Mouse (Mus musculus) midbrain, embryonic 16.5 days (tissue): Measurements from ENCODE around the gene Olfr1367. TPM values are rescaled to one million over a fixed set of nuclear protein-coding genes. Genes with fewer than 3 reads are reported as not detected.
"Not testable (repeated sequence)": the region's sequence is repeated elsewhere in the genome, so short reads cannot be mapped to it uniquely, and the experiment has no call there.

Source experiments
- ATAC-seq: fragments of 200-750 bp; cut with Nextera tagmentation; 2 replicates; pipeline ENCODE4 v1.8.0; 2017; ENCODE audit warnings: moderate TSS enrichment
- H3K27ac ChIP-seq: fragments of 300-500 bp; sonication (generic); 2 replicates; pipeline ENCODE4 v1.5.1; 2014; ENCODE audit warnings: mild to moderate bottlenecking, low read length, mixed read lengths
- H3K27me3 ChIP-seq: fragments of 300-500 bp; sonication (generic); 2 replicates; pipeline ENCODE4 v1.6.1; 2014; ENCODE audit warnings: low read depth, low read length, mixed read lengths; ENCODE audit not compliant: control insufficient read depth, insufficient read depth
- H3K36me3 ChIP-seq: fragments of 300-500 bp; sonication (generic); 2 replicates; pipeline ENCODE4 v1.6.1; 2014; ENCODE audit warnings: mild to moderate bottlenecking, low read length, moderate library complexity, mixed read lengths; ENCODE audit not compliant: control insufficient read depth, insufficient read depth
- H3K4me1 ChIP-seq: fragments of 300-500 bp; sonication (generic); 2 replicates; pipeline ENCODE4 v1.6.1; 2014; ENCODE audit warnings: mild to moderate bottlenecking, low read length, mixed read lengths; ENCODE audit not compliant: control insufficient read depth, insufficient read depth
- H3K4me2 ChIP-seq: fragments of 300-500 bp; sonication (generic); 2 replicates; pipeline ENCODE4 v1.6.1; 2014; ENCODE audit warnings: mild to moderate bottlenecking, low read length, mixed read lengths
- H3K4me3 ChIP-seq: fragments of 300-500 bp; sonication (generic); 2 replicates; pipeline ENCODE4 v1.5.1; 2014; ENCODE audit warnings: low read depth, mild to moderate bottlenecking, low read length, moderate library complexity, mixed read lengths
- H3K9ac ChIP-seq: fragments of 300-500 bp; sonication (generic); 2 replicates; pipeline ENCODE4 v1.6.1; 2014; ENCODE audit warnings: low read depth, low read length, mixed read lengths
- H3K9me3 ChIP-seq: fragments of 300-500 bp; sonication (generic); replicated peaks from 2 replicates; pipeline ENCODE4 v1.6.1; 2014; ENCODE audit warnings: mild to moderate bottlenecking, low read length, mixed read lengths; ENCODE audit not compliant: control insufficient read depth, poor library complexity, severe bottlenecking
- WGBS: fragments of 180-500 bp; shearing (Covaris S2); extraction: QIAGEN DNeasy Blood & Tissue Kit; methylation state at CpG from one replicate; pipeline ENCODE4 v1.1.7; 2014; 5-methylcytosine and 5-hydroxymethylcytosine counted together
- microRNA-seq: library from miRNA; unstranded; fragments of <30 nt; microRNA quantifications from one replicate; pipeline ENCODE4, GENCODE M21; 2017
- polyA plus RNA-seq: library from polyadenylated mRNA; unstranded; fragments of >200 nt; fragmentation: Nextera tagmentation; extraction: Ambion mirVana; gene quantifications from 2 replicates; pipeline ENCODE4 v1.2.1, GENCODE M21; 2015

Olfr1367 gene
- polyA plus RNA-seq, 1 experiment from 2014 or later, result not detected

- Histone ChIP-seq H3K36me3 (peaks cover 24% of the 10 kb centered on the region), H3K27me3 (no peaks in the 10 kb centered on the region), H3K4me2 (no peak overlapping the region), H3K9me3 (no peaks in the 10 kb centered on the region), H3K4me3 (no peak overlapping the region), H3K27ac (no peak overlapping the region), H3K4me1 (peaks cover 26% of the 10 kb centered on the region), H3K9ac (no peak overlapping the region)
- 88% methylated on average over 6 of the region's 6 CpGs for WGBS
- no peak for ATAC-seq
These were observed 19.9 kb downstream of the Olfr1367 start for GRCm38 (mm10) chr13:21366635-21367034.

DNA sequence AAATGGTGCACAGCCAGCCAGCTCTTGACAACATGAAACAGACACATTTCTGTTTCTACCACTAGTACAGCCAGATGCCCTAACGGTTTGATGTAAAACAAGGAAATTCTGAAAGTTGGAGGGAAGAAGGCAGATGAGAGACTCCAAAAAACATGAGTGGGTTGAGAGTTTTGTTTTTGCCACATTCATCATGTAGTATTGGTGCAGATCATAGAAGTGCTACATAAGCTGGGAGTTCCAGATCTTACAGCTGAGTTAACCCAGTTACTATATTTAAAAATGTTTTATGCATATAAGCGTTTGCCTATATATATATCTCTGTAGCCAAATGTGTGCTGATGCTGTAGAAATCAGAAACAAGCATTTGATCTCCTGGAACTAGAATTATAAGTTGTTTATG, 26.0 kb downstream of the Olfr1367 start:
- Histone ChIP-seq H3K4me1 (no peaks in the 10 kb centered on the region), H3K27me3 (no peaks in the 10 kb centered on the region), H3K27ac (no peak overlapping the region), H3K4me2 (no peak overlapping the region), H3K9ac (no peak overlapping the region), H3K36me3 (peaks cover 24% of the 10 kb centered on the region), H3K9me3 (no peaks in the 10 kb centered on the region), H3K4me3 (no peak overlapping the region)
- WGBS, result 94% methylated on average over 2 of the region's 2 CpGs
- no peak for ATAC-seq

GRCm38 (mm10) chr13:21377773-21378172, 31.1 kb downstream of the Olfr1367 start:
- Histone ChIP-seq H3K9ac (no peak overlapping the region), H3K36me3 (no peaks in the 10 kb centered on the region; the same call in 1 of the 2 replicates), H3K4me2 (no peak overlapping the region), H3K27me3 (no peaks in the 10 kb centered on the region), H3K4me3 (no peak overlapping the region), H3K4me1 (no peaks in the 10 kb centered on the region), H3K9me3 (no peaks in the 10 kb centered on the region), H3K27ac (no peak overlapping the region)
- ATAC-seq, result no peak
- WGBS, result 95% methylated on average over 2 of the region's 2 CpGs

- H3K9me3 ChIP-seq, result no peaks in the 10 kb centered on the region
- H3K4me1 ChIP-seq, result peaks cover 12% of the 10 kb centered on the region
- 100% methylated on average over 1 of the region's 1 CpGs for WGBS
- no peaks in the 10 kb centered on the region for H3K27me3 ChIP-seq
- no peak overlapping the region for H3K27ac ChIP-seq
- H3K4me3 ChIP-seq, result no peak overlapping the region
- no peak overlapping the region for H3K9ac ChIP-seq
- H3K36me3 ChIP-seq, result peaks cover 37% of the 10 kb centered on the region
- no peak overlapping the region for H3K4me2 ChIP-seq
- no peak for ATAC-seq
These were observed 48.5 kb downstream of the Olfr1367 start for GRCm38 (mm10) chr13:21395211-21395610.

DNA sequence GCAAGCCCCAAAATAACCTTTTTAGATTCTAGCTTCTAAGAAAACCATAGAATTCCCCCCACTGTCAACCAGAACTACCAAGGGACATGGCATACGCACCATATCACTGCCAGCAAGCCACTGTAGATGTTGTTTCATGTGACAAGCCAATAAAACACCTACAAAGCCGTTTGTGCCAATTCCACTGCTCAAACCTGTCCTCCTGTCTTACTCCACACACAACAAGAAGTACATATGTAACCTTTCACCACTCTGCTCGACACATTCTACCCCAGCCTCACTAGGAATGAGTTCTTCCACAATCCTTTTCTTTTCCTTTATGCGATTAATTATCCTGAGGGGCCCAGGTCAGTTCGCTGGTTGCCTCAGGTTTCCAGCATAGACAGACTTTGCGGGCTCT, 48.9 kb downstream of the Olfr1367 start:
- Histone ChIP-seq H3K27ac (no peak overlapping the region), H3K4me3 (no peak overlapping the region), H3K9me3 (no peaks in the 10 kb centered on the region), H3K27me3 (no peaks in the 10 kb centered on the region), H3K36me3 (peaks cover 37% of the 10 kb centered on the region), H3K4me1 (peaks cover 15% of the 10 kb centered on the region), H3K4me2 (no peak overlapping the region), H3K9ac (no peak overlapping the region)
- WGBS, result 96% methylated on average over 6 of the region's 6 CpGs
- ATAC-seq, result no peak

- H3K27me3 ChIP-seq, H3K9me3 ChIP-seq, H3K4me2 ChIP-seq, H3K4me3 ChIP-seq, H3K27ac ChIP-seq, H3K9ac ChIP-seq: not testable (repeated sequence)
- H3K4me1 ChIP-seq, result peaks cover 18% of the 10 kb centered on the region
- WGBS, result 96% methylated on average over 18 of the region's 18 CpGs
- peaks cover 36% of the 10 kb centered on the region for H3K36me3 ChIP-seq
- peak; percentile 56; the same call in 1 of the 2 replicates for ATAC-seq
These were observed 49.3 kb downstream of the Olfr1367 start for GRCm38 (mm10) chr13:21396048-21396447.

DNA sequence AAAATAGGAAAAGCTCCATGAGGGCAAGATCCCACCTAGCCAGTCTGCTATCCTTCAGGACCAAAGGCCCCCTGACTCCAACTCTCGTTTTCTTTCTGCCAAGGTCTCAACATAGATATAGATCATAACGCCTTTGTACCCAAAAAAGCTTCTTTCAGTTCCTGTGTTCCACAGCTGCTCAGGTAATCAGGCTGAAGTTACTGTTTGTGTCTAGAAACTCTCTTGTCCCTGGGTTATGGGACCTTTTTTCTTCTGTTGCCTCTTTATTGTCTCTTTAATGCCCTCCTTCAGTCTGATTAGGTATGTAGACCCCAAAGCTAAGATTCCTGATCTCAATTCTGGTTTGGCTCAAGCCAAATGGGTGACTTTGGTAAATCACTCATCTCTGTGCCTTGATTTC, 50.8 kb downstream of the Olfr1367 start:
- no peak overlapping the region for H3K4me3 ChIP-seq
- no peak overlapping the region for H3K9ac ChIP-seq
- H3K9me3 ChIP-seq, result no peaks in the 10 kb centered on the region
- H3K27me3 ChIP-seq, result no peaks in the 10 kb centered on the region
- no peak for ATAC-seq
- H3K4me1 ChIP-seq, result peaks cover 25% of the 10 kb centered on the region
- WGBS, result 95% methylated on average over 2 of the region's 2 CpGs
- no peak overlapping the region for H3K4me2 ChIP-seq
- H3K36me3 ChIP-seq, result peaks cover 24% of the 10 kb centered on the region
- H3K27ac ChIP-seq, result no peak overlapping the region

Small RNA genes lying within 50 kb of the gene (microRNA-seq; reads per million reads assigned to microRNA genes)
- not detected for gene Mir6942

Other genes starting within 250 kb of the Olfr1367 start
- 0.05 TPM in 1 of 2 replicates, not detected in the other for gene Olfr1369-ps1, start 235.4 kb upstream of the Olfr1367 start, polyA plus RNA-seq
- not detected in 2 replicates for gene Olfr263, start 217.3 kb upstream of the Olfr1367 start, polyA plus RNA-seq
- not detected in 2 replicates for gene Olfr1368, start 201.0 kb upstream of the Olfr1367 start, polyA plus RNA-seq
- gene Trim27, start 167.5 kb upstream of the Olfr1367 start, polyA plus RNA-seq, result 70.6 and 73.6 TPM in 2 replicates
- not detected in 2 replicates for gene Gpx5, start 54.2 kb upstream of the Olfr1367 start, polyA plus RNA-seq
- 0.54 TPM in 1 of 2 replicates, not detected in the other for gene Gpx6, start 34.8 kb upstream of the Olfr1367 start, polyA plus RNA-seq
- 11.5 and 13.5 TPM in 2 replicates for gene Zscan12, start 15.9 kb downstream of the Olfr1367 start, polyA plus RNA-seq
- 64.5 and 73.5 TPM in 2 replicates for gene Zkscan3, start 55.8 kb downstream of the Olfr1367 start, polyA plus RNA-seq
- gene Pgbd1, start 94.1 kb downstream of the Olfr1367 start, polyA plus RNA-seq, result 4.6 and 4.8 TPM in 2 replicates
- gene Zscan26, start 106.8 kb downstream of the Olfr1367 start, polyA plus RNA-seq, result 21.5 and 23.4 TPM in 2 replicates
- 3.8 and 4.5 TPM in 2 replicates for gene Nkapl, start 121.6 kb downstream of the Olfr1367 start, polyA plus RNA-seq
- gene Zkscan4, start 132.0 kb downstream of the Olfr1367 start, polyA plus RNA-seq, result 12.0 and 13.2 TPM in 2 replicates
- gene Gm10065, start 132.5 kb downstream of the Olfr1367 start, polyA plus RNA-seq, result not detected in 2 replicates
- 0.43 and 0.56 TPM in 2 replicates for gene AK157302, start 148.3 kb downstream of the Olfr1367 start, polyA plus RNA-seq
- 4.3 and 7.3 TPM in 2 replicates for gene Gm11273, start 154.5 kb downstream of the Olfr1367 start, polyA plus RNA-seq
- gene Zkscan8, start 184.2 kb downstream of the Olfr1367 start, polyA plus RNA-seq, result 4.1 and 4.3 TPM in 2 replicates
- gene Olfr1366, start 195.9 kb downstream of the Olfr1367 start, polyA plus RNA-seq, result 0.09 and 0.15 TPM in 2 replicates
- gene Olfr1535, start 213.0 kb downstream of the Olfr1367 start, polyA plus RNA-seq, result not detected in 2 replicates
- not detected in 2 replicates for gene Olfr1364, start 234.8 kb downstream of the Olfr1367 start, polyA plus RNA-seq